Mouse (Mus musculus): ENCODE measurements around the gene Cntn5. TPM values are rescaled to one million over a fixed set of nuclear protein-coding genes. Genes with fewer than 3 reads are reported as not detected.

The Cntn5 gene
- polyA plus RNA-seq, 1 experiment from 2014 or later = 1.7 TPM

- ATAC-seq (ENCODE audit: low FRiP score) = no peak
- H3K9me3 ChIP-seq (ENCODE audit: control insufficient read depth, low read length) = no peaks in the 10 kb centered on the region
- no peak overlapping the region for H3K4me3 ChIP-seq (ENCODE audit: low read depth, low read length)
- 86% methylated on average over 1 of the region's 1 CpGs for WGBS
- H3K9ac ChIP-seq (ENCODE audit: low read length) = no peak overlapping the region
- no peaks in the 10 kb centered on the region for H3K27me3 ChIP-seq (ENCODE audit: control insufficient read depth, insufficient read depth, low read length)
- H3K4me1 ChIP-seq (ENCODE audit: control insufficient read depth, insufficient read depth, low read length) = no peaks in the 10 kb centered on the region
- peak; percentile 37 for DNase-seq (ENCODE audit: low spot score, missing footprints)
- H3K27ac ChIP-seq (ENCODE audit: low read depth, low read length) = no peak overlapping the region
- H3K4me2 ChIP-seq = no peak overlapping the region
- no peaks in the 10 kb centered on the region for H3K36me3 ChIP-seq (ENCODE audit: control insufficient read depth, insufficient read depth, low read length)
Observed at GRCm38 (mm10) chr9:9646276-9646675, 1258.3 kb downstream of the Cntn5 start.

Small RNA genes lying within 50 kb of the gene (microRNA-seq; reads per million reads assigned to microRNA genes)
- gene Gm24496 (not detected), gene Gm25086 (not detected), gene Gm26195 (not detected), gene Mir6237 (not detected)

Data from midbrain, embryonic 11.5 days (tissue).